Mouse (Mus musculus) fat pad, adult 2 months (tissue): ENCODE measurements at regions not wholly inside any gene's neighbourhood (a gene's known extent, or its start where the extent isn't known, plus 50 kb on each side); places are given as distances from the start of the nearest gene placed in this dataset.
"Not testable (repeated sequence)": the region's sequence is repeated elsewhere in the genome, so short reads cannot be mapped to it uniquely, and the experiment has no call there.

Source experiments
- DNase-seq: peaks from one replicate; pipeline ENCODE4 v3.0.0-alpha.2; 2011; ENCODE audit warnings: low read depth, low spot score; ENCODE audit errors: extremely low read depth

DNA sequence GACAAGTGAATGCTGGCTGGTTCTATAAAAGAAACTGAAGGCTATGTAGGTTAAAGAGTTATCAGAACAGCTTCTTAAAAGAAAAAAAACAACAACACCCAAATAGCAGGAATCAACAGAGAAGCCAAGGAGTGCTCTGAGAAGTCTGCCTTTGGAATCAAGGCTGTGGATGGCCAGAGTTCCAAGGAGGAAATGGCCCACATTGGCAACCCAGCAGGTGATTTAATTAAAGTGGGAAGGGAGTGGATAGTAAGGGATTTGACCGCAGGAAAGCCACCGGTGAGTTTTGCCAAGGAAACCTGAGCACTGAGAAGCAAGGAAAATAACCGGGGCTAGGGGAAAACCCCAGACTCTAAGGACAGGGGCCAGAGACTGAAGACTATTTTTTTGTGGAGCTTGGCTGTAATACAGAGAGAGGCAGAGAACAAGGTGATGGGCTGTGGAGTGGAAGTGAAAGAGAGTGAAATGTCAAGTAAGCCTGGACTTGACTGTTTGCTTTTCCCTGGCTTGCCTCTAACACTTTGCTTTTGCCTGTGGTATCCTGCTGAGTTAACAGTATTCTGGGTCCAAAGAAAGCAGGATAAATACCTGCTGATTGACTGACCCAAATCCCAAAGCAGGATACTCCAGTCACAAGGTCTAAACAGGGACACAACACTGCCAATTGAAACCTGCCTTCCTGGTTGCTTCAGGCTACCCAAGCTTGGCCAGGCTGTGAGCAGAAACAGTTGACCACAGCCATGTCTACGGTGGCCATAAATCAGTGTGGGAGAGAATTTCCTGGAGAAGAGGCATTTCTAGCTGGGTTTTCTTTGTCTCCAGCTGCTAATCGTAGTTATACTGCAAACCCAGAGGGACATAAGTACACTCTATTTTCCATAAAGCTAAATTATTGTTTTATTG is 125.9 kb downstream of the Arrdc3 start:
- DNase-seq: peak; percentile 45

DNA sequence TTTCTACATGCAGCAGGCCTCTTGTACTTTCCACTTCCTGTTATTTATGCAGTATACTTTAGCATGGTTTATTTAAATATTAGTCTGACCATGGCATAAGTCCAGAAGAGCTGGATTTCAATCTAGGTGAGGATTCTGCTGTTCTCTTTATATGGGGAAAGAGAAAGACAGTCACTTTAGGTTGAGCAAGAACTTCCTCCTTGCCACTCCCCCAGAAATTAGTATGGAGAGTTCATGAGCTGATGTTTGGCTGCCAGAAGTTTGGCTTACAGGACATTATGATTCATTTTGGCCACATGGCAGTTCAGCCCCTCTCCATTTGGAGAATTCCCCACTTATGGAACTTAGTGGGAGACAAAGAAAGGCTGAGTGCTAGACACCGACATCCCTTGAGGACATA is 130.8 kb downstream of the Arrdc3 start:
- DNase-seq: no peak

DNA sequence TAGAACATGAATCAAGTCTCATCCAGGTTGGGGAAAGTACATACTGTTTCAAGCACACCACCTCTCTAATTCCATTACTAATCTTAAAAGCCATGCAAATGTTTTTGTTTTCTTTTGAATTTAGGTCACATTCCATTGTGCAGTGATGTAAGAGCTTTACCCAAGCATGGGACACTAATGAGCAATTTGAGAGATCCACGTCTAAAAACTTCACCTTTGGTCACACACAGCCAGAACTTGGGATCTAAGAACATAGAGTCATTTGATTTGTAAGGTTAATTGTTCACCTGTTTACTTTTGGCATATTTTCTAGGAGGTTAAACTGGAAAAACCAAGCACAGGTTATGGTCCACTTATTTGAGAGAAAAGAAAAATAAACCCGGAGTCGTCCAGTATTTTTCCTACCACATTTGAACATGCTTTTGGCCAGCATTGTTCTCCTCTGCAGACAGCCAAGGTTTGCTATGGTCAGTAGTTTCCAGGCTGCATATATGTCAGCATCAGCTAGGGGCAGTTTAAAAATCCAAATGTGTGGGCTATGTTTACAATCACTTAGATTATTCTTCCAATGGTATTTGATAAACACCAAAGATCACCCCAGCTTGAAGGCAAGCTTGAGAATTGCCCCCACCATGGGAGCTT is 137.0 kb downstream of the Arrdc3 start:
- DNase-seq: peak; percentile 26

DNA sequence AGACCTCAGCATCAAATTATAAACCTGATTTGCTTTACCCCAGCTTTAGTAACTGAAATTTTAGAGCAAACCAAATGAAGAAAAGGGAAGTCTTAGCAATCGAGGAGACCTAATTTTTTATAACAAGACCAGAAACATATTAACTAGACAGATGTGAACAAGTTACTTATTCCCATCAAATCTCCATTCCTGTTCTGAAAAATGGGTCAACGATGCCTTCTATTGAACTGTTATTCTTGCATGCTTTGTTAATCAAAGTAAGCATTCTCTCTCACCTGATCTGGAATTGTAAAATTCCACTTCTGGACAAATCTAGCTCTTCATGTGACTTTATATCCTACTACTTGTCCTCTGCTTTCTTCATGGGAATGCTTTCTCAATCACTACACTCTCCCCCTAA is 137.6 kb downstream of the Arrdc3 start:
- no peak for DNase-seq

DNA sequence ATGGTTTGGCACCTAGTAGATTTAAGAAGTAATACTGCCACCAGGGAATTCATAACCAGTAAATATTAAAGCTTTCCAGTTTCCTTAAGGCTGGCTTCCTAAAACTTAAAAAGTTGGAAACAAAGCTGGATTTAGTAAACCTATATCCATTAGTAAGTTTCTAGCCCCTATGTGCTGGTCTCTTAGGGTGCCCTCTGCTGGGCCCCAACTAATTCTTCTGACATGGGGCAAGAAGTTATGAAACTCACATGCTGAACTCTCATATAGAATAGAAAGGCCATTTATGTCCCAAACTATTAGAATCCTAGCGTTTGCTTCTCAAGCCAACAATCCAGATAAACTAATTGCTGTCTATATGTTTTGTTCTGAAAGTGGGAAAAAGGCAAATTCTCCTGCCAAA is 139.2 kb downstream of the Arrdc3 start:
- DNase-seq: no peak

DNA sequence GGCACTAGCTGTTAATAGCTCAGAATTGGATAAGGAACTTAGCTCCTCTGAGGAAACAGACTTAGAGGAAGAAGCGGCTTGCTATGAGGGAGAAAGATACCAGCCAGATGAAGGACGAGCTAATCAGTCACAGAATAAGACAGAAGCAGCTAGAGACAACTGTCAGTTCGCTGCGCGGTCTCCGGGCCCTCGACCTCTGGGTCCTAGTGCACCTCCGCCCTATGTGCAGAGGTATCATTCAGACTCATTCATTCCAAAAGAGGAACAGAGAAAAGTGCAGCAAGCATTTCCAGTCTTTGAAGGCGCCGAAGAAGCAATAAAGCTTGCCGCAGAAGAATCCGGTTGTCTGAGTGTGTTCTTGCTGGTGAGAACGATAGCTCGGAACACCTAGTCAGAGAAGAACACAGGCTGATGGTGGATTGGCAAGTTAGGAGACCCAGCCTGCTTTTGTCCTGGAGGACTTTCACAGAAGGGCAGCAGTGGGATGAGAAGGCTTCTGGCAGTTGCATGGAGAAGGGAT is 142.1 kb downstream of the Arrdc3 start:
- not testable (repeated sequence) for DNase-seq

DNA sequence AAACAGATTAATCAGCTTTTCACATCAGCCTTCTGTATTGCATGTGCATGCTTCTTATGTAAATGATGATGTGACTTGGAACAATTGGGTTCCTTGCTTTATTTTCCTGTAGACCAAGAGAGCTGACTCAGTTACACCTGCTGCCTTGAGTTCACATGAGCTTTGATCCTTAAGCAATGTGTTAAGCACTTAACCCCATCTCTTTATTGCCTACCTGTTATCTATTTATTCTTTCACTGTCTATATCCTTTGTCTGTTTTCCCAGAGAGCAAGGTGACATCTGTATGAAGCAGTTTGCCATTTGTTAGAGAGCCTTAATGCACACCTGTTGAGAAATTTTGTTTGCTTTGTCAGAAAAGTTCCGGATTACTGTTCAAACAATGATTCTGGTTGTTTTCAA is 154.1 kb downstream of the Arrdc3 start:
- DNase-seq: no peak

DNA sequence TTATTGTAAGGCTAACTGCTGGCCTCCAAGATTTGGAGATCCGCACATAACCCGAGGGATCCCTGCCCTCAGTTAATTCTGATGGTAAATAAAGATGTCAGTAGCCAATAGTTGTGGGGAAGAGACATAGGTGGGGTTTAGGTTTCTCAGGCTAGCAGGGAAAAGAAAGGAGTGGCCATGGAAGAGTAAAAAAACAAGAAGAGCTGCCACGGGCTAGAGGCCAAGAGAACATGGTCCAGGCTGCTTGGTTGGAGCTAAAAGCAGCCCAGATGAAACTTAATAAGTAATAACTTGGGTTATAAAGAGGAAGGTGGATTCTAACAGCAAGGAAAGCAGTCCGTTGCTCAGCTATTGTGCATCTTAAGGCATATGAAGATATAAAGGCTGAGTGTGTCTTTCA is 155.6 kb downstream of the Arrdc3 start:
- no peak for DNase-seq

DNA sequence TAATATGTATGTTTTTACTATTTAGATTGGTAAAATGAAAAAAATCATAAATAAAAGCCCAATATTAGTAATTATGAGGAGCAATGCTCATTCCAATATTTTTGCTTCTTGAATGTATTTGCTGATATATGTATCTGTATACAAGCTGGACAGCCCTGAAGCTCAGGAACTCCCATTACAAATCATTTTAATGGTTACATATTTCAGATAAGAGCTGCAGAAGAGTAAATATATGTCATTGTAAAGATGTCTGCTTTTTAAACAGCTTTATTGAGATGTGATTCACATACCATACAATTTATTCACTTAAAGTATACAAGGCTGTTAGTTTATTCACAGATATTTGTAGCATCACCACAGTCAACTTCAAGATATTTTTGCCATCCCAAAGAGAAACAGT is 157.3 kb downstream of the Arrdc3 start:
- no peak for DNase-seq

DNA sequence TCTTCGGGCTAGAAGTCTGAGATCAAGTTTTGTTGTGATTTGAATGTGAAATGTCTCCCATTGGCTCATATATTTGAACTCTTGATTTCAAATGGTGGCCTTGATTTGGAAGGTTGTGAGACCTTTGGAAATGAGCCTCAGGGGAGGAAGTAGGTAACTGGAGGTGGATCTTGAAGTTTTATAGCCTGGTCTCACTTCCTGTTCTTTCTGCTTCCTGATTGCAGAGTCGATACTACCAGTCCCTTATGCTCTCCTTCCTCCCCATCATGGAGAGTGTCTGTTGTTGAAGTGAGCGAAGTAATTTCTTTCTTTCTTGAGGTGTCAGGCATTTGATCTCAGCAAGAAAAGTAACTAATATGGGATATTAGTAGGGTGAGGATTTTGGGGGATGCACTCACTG is 158.5 kb downstream of the Arrdc3 start:
- DNase-seq: no peak
